ENCODE assay signal across 8 mouse cellular contexts in the genomic region with DNA sequence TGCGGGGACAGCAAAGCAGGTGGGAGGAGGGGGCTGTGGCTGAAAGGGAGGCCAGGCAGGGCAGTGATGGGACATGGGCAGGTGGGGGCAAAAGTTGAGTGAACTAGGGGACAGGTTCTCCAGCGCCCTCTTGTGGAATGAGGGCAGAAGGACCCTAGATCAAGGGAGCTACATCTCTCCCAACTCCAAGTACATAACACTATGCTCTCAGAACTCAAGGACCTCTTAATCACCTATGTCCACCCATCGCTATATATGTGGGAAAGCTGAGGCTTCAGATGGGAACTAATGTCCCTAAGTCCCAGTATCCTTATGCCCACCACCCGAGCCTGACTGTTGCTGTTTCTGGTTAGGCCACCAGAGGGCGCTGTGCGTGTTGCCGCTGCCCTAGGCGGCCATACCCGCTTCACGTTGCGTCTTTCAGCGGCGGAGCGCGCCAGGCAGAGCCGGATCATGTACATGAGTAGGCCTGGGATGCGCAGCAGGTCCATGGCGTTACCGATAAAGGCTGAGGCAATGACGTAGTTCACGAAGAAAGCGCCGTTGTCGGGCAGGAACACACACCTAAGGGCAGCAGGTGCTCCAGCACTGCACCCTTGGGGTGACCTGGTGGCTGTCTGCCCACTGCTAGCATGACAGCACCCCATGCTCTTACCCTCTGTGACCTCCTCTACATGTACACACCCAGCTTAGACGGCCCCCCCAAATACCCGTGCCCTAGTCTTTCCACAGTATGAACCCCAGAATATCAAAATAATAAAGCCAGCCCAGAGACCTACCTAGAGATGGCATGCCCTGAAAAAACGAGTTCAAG. TPM values are rescaled to one million over a fixed set of nuclear protein-coding genes. Genes with fewer than 3 reads are reported as not detected.
DNase-seq lines count a peak whose midpoint lies in the region; ATAC-seq lines count a peak whose summit lies in the region.

No protein-coding gene starts in this region.

- no peaks in the 10 kb centered on the region for H3K27me3 ChIP-seq in embryonic facial prominence, embryonic 10.5 days (replicated peaks; ENCODE audit: low read depth, poor library complexity, severe bottlenecking)
- 0 out of 2 replicates have a peak, but pooled peaks cover 8% of the 10 kb centered on the region for H3K27me3 ChIP-seq in heart, embryonic 10.5 days (ENCODE audit: insufficient read depth, poor library complexity, severe bottlenecking)
- no peaks in the 10 kb centered on the region for H3K27me3 ChIP-seq in limb, embryonic 13.5 days
- no peaks in the 10 kb centered on the region for H3K27me3 ChIP-seq in midbrain, embryonic 16.5 days (ENCODE audit: control insufficient read depth, insufficient read depth, low read depth, low read length)

- DNase-seq in urinary bladder, postnatal 14 days (ENCODE audit: low spot score), result peak; percentile 75
- DNase-seq in urinary bladder, postnatal 10 days (ENCODE audit: low spot score), result no peak
- peak; percentile 86 for DNase-seq in embryonic facial prominence, embryonic 10.5 days (ENCODE audit: low spot score)
- DNase-seq in heart, embryonic 10.5 days (ENCODE audit: low spot score), result peak; percentile 92
- peak; percentile 72 for DNase-seq in kidney, adult 9 months
- DNase-seq in spleen, postnatal 36 days (ENCODE audit: low spot score in 2 of 2), result peak; percentile 50 to 53

- H3K27ac ChIP-seq in embryonic facial prominence, embryonic 10.5 days (replicated peaks), result peak overlapping the region; percentile 21; the same call in 1 of the 2 replicates
- 0 out of 2 replicates have a peak overlapping the region, but pooled peaks have one; percentile 3 for H3K27ac ChIP-seq in heart, embryonic 10.5 days
- no peak overlapping the region for H3K27ac ChIP-seq in limb, embryonic 13.5 days
- H3K27ac ChIP-seq in midbrain, embryonic 16.5 days (ENCODE audit: low read length), result no peak overlapping the region

- no peaks in the 10 kb centered on the region for H3K9me3 ChIP-seq in embryonic facial prominence, embryonic 10.5 days
- H3K9me3 ChIP-seq in heart, embryonic 10.5 days, result no peaks in the 10 kb centered on the region
- H3K9me3 ChIP-seq in limb, embryonic 13.5 days, result no peaks in the 10 kb centered on the region
- no peaks in the 10 kb centered on the region for H3K9me3 ChIP-seq in midbrain, embryonic 16.5 days (replicated peaks; ENCODE audit: control insufficient read depth, low read length, poor library complexity, severe bottlenecking)

- H3K36me3 ChIP-seq in embryonic facial prominence, embryonic 10.5 days (replicated peaks), result peaks cover 82% of the 10 kb centered on the region
- H3K36me3 ChIP-seq in heart, embryonic 10.5 days, result peaks cover 64% of the 10 kb centered on the region
- peaks cover 70% of the 10 kb centered on the region for H3K36me3 ChIP-seq in limb, embryonic 13.5 days
- H3K36me3 ChIP-seq in midbrain, embryonic 16.5 days (ENCODE audit: control insufficient read depth, insufficient read depth, low read length), result peaks cover 41% of the 10 kb centered on the region

- WGBS in embryonic facial prominence, embryonic 10.5 days, result 27% methylated on average over 27 of the region's 27 CpGs
- 27% methylated on average over 27 of the region's 27 CpGs for WGBS in heart, embryonic 10.5 days
- WGBS in limb, embryonic 13.5 days, result 26% methylated on average over 27 of the region's 27 CpGs
- 23% methylated on average over 27 of the region's 27 CpGs for WGBS in midbrain, embryonic 16.5 days

- H3K4me2 ChIP-seq in limb, embryonic 13.5 days (replicated peaks), result peak overlapping the region; percentile 41
- H3K4me2 ChIP-seq in midbrain, embryonic 16.5 days (ENCODE audit: low read length), result no peak overlapping the region; the same call in 1 of the 2 replicates

- peak overlapping the region; percentile 3; the same call in 1 of the 2 replicates for H3K9ac ChIP-seq in limb, embryonic 13.5 days
- 0 out of 2 replicates have a peak overlapping the region, but pooled peaks have one; percentile 22 for H3K9ac ChIP-seq in midbrain, embryonic 16.5 days (ENCODE audit: low read depth, low read length)

- peaks cover 28% of the 10 kb centered on the region for H3K4me1 ChIP-seq in embryonic facial prominence, embryonic 10.5 days
- H3K4me1 ChIP-seq in heart, embryonic 10.5 days, result peaks cover 29% of the 10 kb centered on the region
- no peaks in the 10 kb centered on the region for H3K4me1 ChIP-seq in limb, embryonic 13.5 days
- H3K4me1 ChIP-seq in midbrain, embryonic 16.5 days (ENCODE audit: control insufficient read depth, insufficient read depth, low read length), result 0 out of 2 replicates have a peak, but pooled peaks cover 5% of the 10 kb centered on the region

- H3K4me3 ChIP-seq in embryonic facial prominence, embryonic 10.5 days, result peak overlapping the region; percentile 34
- peak overlapping the region; percentile 42 for H3K4me3 ChIP-seq in heart, embryonic 10.5 days
- H3K4me3 ChIP-seq in limb, embryonic 13.5 days, result no peak overlapping the region
- no peak overlapping the region for H3K4me3 ChIP-seq in midbrain, embryonic 16.5 days (ENCODE audit: low read depth, low read length)

- ATAC-seq in limb, embryonic 13.5 days (ENCODE audit: low FRiP score, low read depth), result no peak
- peak; percentile 63 for ATAC-seq in midbrain, embryonic 16.5 days

RNA-seq across cellular contexts. Expression of a gene that starts 4.2 kb away (rescaled TPM):
- polyA plus RNA-seq in embryonic facial prominence, embryonic 10.5 days (2016; fragmentation: Nextera tagmentation; extraction: Ambion mirVana), result 0.81 and 0.84 TPM in 2 replicates
- 0.51 and 0.95 TPM in 2 replicates for polyA plus RNA-seq in heart, embryonic 10.5 days (2016; fragmentation: Nextera tagmentation; extraction: Ambion mirVana)
- 0.26 and 0.42 TPM in 2 replicates for polyA plus RNA-seq in limb, embryonic 13.5 days (2015; fragmentation: Nextera tagmentation; extraction: Ambion mirVana)
- polyA plus RNA-seq in midbrain, embryonic 16.5 days (2015; fragmentation: Nextera tagmentation; extraction: Ambion mirVana), result 0.46 and 0.89 TPM in 2 replicates

RNA-seq across cellular contexts. Expression of a gene that starts 22.8 kb away (rescaled TPM):
- polyA plus RNA-seq in embryonic facial prominence, embryonic 10.5 days (2016; fragmentation: Nextera tagmentation; extraction: Ambion mirVana), result 156 and 170 TPM in 2 replicates
- 148 and 163 TPM in 2 replicates for polyA plus RNA-seq in heart, embryonic 10.5 days (2016; fragmentation: Nextera tagmentation; extraction: Ambion mirVana)
- polyA plus RNA-seq in limb, embryonic 13.5 days (2015; fragmentation: Nextera tagmentation; extraction: Ambion mirVana), result 136 and 140 TPM in 2 replicates
- 115 and 118 TPM in 2 replicates for polyA plus RNA-seq in midbrain, embryonic 16.5 days (2015; fragmentation: Nextera tagmentation; extraction: Ambion mirVana)

RNA-seq across cellular contexts. Expression of a gene that starts 23.4 kb away (rescaled TPM):
- polyA plus RNA-seq in embryonic facial prominence, embryonic 10.5 days (2016; fragmentation: Nextera tagmentation; extraction: Ambion mirVana), result 41.6 and 51.6 TPM in 2 replicates
- polyA plus RNA-seq in heart, embryonic 10.5 days (2016; fragmentation: Nextera tagmentation; extraction: Ambion mirVana), result 42.2 and 43.5 TPM in 2 replicates
- polyA plus RNA-seq in limb, embryonic 13.5 days (2015; fragmentation: Nextera tagmentation; extraction: Ambion mirVana), result 33.1 and 36.7 TPM in 2 replicates
- polyA plus RNA-seq in midbrain, embryonic 16.5 days (2015; fragmentation: Nextera tagmentation; extraction: Ambion mirVana), result 150 and 155 TPM in 2 replicates

Comparison
In these comparisons a context has a peak if more than half of its experiments do, and no peak if none do; other contexts are left out.
1. H3K27ac ChIP-seq: peak in embryonic facial prominence, embryonic 10.5 days (single experiment) and heart, embryonic 10.5 days (single experiment); none in limb, embryonic 13.5 days (single experiment) and midbrain, embryonic 16.5 days (single experiment).
2. H3K4me3 ChIP-seq: peak in embryonic facial prominence, embryonic 10.5 days (single experiment) and heart, embryonic 10.5 days (single experiment); none in limb, embryonic 13.5 days (single experiment) and midbrain, embryonic 16.5 days (single experiment).